Mouse (Mus musculus) gastrocnemius, adult 2 months (tissue): ENCODE measurements around the gene Tspan4. TPM values are rescaled to one million over a fixed set of nuclear protein-coding genes. Genes with fewer than 3 reads are reported as not detected.
A peak's percentile ranks its signal among the peaks of the same experiment; 100 is the strongest.

Experiments
- DNase-seq: peaks from one replicate; pipeline ENCODE4 v3.0.0; 2022
- H3K27ac ChIP-seq: fragments of 200-600 bp; 2 replicates; pipeline ENCODE4 v1.8.1; 2022; ENCODE audit warnings: mild to moderate bottlenecking
- H3K4me3 ChIP-seq: fragments of 200-600 bp; 2 replicates; pipeline ENCODE4 v1.8.1; 2022; ENCODE audit warnings: mild to moderate bottlenecking, moderate library complexity
- CTCF ChIP-seq: fragments of 200-600 bp; IDR thresholded peaks from 2 replicates; pipeline ENCODE4 v1.8.1; 2022; ENCODE audit warnings: antibody characterized with exemption, mild to moderate bottlenecking, moderate library complexity
- intact Hi-C: fragments of 180-260 bp; cut with DNase I; formaldehyde crosslinking; loops from one replicate; pipeline ENCODE4 v1.15.1; 2025
- total RNA-seq, 2 experiments: library from RNA; stranded (reverse); gene quantifications; 2 replicates each; pipeline ENCODE4 v1.2.3; 2021

The Tspan4 gene
- total RNA-seq, 2 experiments from 2014 or later, result 7.6 to 8.2 TPM

DNA sequence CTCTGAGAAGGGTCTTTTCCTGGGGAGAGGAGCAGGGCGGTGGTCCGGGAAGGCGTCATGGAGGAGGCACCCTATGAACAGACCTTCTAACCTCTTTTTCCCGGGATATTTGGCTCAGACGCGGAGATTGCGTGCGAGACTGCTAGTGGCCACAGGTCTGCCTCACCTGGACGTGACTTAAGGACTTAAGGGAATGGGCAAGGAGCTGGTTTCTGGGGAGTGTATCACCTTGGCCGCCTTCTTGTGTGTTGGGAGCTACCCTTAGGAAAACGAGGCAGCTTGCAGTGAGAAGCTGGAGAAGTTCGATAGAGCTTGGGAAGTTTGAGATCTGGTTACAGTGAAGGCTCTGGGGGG is 742 bp downstream of the Tspan4 start:
- intact Hi-C loops, result no loop called here
- DNase-seq, result no peak

DNA sequence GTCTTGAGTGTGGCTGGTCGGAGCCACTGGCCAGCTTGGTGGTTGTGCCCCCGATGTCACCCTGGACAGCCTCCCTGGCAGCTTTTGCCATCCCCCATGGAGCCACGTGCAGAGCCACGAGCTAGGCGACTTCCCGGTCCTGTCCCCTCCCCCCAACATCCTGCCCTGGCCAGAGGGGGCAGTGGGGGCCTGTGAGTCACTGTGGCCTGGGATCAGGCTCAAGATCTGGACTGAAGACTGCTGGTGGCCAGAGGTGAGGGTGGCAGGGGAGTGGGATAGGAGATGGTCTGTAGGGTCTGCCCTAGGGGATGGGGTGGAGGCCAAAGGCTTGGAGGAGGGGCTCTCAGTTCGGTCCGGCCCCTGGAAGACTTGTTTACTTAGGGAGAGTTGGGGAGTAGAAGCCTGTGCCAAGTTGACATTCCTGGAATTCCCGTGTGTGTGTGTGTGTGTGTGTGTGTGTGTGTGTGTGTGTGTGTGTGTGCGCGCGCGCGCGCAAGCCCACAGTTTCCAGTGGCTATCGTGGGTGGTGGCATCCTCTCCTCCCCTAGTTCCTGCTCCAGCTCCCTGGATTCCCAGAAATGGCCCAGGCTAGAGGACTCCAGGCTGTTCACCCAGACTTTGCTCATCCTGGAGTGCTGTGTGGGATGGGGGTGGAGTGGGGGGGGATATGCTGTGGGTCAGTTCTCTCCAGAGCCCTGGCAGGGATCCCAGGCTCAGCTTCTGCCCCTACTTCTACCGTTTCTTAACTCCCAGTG is 1.4 kb downstream of the Tspan4 start:
- peak; percentile 23; the same call in 1 of the 2 replicates for TF ChIP-seq CTCF
- DNase-seq, result peak; percentile 86
- intact Hi-C loops, result no loop called here
- H3K27ac ChIP-seq, result peak overlapping the region; percentile 98
- H3K4me3 ChIP-seq, result peak overlapping the region; percentile 97

More for the DNA sequence above, 742 bp downstream of the Tspan4 start:
- peak overlapping the region; percentile 97 for H3K4me3 ChIP-seq
- TF ChIP-seq CTCF, result no peak
- peak overlapping the region; percentile 98 for H3K27ac ChIP-seq

DNA sequence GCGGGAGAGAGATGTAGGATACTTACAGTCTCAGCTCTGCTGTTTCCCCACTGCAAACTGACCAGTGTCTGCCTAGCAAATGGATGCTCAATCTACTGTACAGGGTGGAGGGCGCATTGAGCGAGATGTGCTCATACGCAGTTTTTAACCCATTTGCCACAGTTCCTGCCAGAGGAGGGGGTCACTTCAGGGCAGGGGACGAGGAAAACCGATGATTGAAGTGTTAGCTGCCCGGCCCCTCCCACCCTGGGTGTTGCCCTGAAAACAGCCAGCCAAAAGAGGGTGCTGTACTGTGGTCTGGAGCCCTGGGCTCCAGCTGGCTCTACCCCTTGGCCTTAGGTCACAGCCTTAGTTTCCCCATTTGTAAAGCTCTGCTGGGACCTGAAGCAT is 1.9 kb downstream of the Tspan4 start:
- intact Hi-C loops, result no loop called here
- no peak for TF ChIP-seq CTCF
- Histone ChIP-seq H3K27ac (peak overlapping the region; percentile 98), H3K4me3 (peak overlapping the region; percentile 97)
- peak; percentile 55 for DNase-seq

DNA sequence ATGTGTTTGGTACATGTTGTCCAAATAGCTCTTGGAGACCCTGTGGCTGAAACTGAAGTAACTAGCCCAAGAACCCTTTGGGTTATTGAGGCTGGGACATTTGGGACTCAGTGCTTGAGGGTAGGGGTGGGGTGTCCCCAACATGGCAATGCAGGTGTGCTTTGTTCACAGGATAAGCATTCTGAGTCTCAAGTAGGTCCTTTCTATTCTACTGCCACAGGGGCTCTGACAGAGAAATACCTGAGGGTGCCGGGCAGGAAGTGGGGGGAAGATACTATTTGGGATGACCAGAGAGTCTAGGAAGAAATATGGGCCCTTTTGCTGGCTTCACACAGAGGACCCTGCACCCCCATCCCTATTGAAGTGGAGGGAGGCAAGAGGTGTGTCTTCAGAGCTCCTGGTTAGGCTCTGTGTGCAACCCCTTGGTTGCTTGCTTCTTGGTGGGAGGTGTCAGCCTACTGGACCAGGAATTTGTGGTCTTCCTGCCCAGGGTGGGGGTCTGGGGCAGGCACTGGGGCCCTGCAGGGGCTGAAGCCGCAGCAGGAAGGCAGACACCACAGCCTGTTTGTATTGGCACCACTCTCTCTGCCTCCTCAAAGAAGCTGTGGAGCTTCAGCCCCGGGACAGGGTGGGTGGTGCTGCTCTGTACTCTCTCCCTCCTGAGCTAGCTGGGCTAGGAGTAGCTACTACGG is 2.7 kb downstream of the Tspan4 start:
- DNase-seq, result peak; percentile 17
- Histone ChIP-seq H3K4me3 (peak overlapping the region; percentile 97), H3K27ac (peak overlapping the region; percentile 98)
- intact Hi-C loops, result no loop called here
- no peak for TF ChIP-seq CTCF

DNA sequence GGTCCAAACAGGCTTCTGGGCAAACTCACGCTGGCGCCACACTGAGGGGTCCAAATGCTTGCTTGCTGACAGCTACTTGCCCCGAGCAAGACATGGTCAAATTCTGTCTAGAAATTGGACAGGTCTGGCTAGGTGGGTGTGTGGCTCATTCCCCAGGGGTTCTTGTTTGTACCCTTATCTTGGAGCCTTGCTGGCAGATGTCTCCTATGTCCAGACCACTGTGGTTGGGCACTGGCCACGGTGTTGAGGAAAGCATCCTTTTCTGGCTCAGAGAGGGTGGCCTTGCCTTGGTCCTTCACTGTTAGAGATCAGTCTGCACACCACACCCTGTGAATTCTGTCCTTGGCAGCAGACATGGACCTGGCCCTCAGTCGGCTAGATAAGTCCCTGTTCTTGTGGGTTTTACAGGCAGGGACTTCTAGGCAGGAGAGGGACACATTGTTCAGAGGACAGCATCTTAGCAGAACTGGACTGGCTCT is 3.3 kb downstream of the Tspan4 start:
- no peak for TF ChIP-seq CTCF
- peak; percentile 45 for DNase-seq
- Histone ChIP-seq H3K4me3 (peak overlapping the region; percentile 97), H3K27ac (peak overlapping the region; percentile 98)
- intact Hi-C loops, result no loop called here

DNA sequence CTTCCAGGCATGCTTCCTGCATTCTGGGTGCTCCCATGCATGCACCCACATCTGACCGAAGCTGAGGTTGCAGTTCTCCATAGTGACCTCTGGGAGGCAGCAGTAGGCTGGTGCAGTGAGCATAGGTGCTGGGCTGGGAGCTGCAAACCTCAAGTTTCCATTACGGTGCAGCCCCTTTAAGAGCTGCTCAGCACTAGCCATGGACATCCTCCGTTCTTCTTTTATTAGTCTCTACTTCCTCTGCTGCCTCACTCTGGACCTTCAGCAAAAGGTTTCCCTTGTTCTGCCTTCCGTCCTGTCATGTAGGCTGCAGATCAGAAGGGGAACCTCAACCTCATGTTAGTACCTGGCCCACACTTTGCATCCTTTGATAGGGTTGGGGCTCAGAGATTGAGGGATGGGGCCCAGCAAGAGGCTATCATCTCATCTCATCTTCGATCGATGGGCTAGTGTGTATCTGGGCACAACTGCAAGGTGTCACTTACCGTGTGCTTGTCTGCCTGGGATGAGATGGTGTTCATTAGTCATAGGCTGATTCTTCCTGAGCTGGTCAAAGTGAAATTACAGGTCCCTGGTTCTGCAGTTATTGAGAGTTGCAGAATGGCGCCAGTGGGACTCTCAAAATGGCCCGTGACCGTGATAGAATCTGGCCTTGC is 5.9 kb downstream of the Tspan4 start:
- no peak for TF ChIP-seq CTCF
- H3K4me3 ChIP-seq, result peak overlapping the region; percentile 76
- intact Hi-C loops, result loop anchor here (1.0 kb wide), 2 partner anchors 44 to 185 kb away; no protein-coding TSS in a partner anchor
- peak; percentile 72 for DNase-seq
- peak overlapping the region; percentile 49; the same call in 1 of the 2 replicates for H3K27ac ChIP-seq

DNA sequence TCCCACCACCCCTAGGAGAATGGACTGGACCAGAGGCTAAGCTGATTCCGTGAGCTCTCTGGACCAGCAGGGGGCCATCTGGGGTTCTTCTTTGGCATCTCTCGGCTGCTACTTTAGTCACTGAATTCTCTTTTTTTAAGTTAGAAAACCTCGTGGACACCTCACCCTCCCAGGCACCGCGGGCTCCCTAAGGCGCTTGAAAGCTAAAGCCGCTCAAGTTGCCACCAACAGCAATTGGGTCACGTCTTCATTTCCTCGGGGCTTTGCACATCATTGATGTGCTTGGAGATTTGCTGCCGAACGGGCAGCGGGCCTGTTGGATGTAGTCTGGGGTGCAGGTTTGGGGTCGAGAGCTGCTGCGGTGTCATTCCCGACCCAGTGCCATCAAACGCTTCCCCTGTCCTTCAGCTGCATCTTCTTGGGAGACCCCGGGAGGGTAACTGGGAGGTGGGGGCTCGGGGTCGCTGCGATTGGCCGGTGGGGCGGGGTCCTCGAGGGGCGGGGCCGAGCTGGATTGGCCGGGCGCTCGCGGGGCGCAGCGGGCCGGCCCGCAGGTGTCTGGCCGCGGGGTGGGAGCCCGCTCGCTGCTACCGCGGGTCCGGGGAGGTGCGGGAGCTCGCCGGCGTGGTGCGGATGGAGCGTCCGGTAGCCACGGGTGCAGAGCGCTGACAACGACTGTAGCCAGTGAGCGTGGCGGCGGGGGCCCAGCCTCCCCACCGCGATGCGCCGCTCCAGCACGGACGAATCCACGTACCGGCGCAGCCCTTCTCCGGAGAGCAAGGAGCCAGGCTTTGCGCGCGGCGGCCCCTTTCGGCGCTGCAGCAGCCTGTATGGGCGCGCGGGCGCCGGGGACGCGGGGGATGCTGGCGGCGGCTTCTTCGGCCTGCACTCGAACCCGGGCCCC is 6.7 kb downstream of the Tspan4 start:
- intact Hi-C loops, result no loop called here
- Histone ChIP-seq H3K4me3 (peak overlapping the region; percentile 76), H3K27ac (peak overlapping the region; percentile 49; the same call in 1 of the 2 replicates)
- DNase-seq, result peak; percentile 52
- peak; percentile 59 for TF ChIP-seq CTCF

GRCm38 (mm10) chr7:141482531-141483024 is 7.5 kb downstream of the Tspan4 start:
- Histone ChIP-seq H3K4me3 (peak overlapping the region; percentile 76), H3K27ac (peak overlapping the region; percentile 43; the same call in 1 of the 2 replicates)
- intact Hi-C loops, result no loop called here
- TF ChIP-seq CTCF, result no peak
- DNase-seq, result no peak

GRCm38 (mm10) chr7:141483114-141483653 is 8.1 kb downstream of the Tspan4 start:
- TF ChIP-seq CTCF, result no peak
- intact Hi-C loops, result no loop called here
- Histone ChIP-seq H3K27ac (no peak overlapping the region), H3K4me3 (no peak overlapping the region)
- DNase-seq, result no peak

DNA sequence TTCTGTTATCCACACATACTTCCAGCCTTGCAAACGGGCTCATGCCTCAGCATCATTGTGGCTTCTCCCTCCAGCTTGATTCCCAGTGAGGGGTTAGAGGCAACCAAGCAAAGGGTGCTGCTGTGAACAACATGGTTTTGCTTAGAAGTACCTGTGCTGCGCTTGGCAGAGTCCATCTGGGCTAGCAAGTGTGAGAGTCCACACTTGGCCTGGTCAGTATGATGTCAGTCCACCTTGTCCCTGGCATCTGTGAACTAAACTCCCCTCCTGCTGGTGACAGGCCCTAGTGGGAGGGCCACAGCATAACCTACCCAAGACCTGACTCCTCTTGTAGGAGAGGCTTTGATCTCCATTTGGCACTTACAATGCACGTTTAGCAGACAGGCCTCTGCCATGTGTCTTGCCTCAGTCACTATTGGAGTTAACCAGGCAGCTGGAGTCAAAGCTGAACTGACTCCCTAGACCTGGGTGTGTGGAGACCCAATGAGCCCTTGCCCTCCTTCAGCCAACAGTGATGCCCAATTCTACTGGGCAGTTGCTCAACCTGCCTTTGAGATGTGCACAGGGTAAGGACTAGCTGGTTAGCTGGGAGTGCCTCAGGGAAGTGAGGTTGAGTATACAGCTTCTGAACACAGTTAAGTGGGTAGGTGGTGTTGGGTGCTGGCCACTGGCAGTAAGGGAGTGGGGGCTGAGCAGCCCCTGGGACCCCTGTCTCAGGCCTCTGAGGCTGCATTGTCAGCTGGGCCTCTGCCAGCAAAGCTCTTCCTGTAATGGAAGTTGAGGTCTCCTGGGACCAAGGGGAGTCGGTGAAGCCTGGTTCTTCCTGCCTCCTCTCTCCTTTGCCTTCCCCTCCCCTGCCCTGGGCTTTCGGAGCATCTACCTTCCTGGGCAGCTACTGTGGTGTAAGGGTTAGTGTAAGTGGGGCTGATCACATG is 9.4 kb downstream of the Tspan4 start:
- TF ChIP-seq CTCF, result no peak
- DNase-seq, result no peak
- Histone ChIP-seq H3K27ac (no peak overlapping the region), H3K4me3 (no peak overlapping the region)
- intact Hi-C loops, result no loop called here
